Mouse (Mus musculus) heart, embryonic 12.5 days (tissue): ENCODE results near the gene Dyx1c1. TPM values are rescaled to one million over a fixed set of nuclear protein-coding genes. Genes with fewer than 3 reads are reported as not detected.

Experiments
- ATAC-seq: fragments of 200-750 bp; cut with Nextera tagmentation; 2 replicates; pipeline ENCODE4 v1.8.0; 2017; ENCODE audit warnings: moderate TSS enrichment, moderate library complexity; ENCODE audit not compliant: insufficient number of reproducible peaks, low FRiP score
- H3K27ac ChIP-seq: fragments of 300-500 bp; sonication (generic); 2 replicates; pipeline ENCODE4 v1.5.1; 2016; ENCODE audit warnings: mild to moderate bottlenecking, moderate library complexity; ENCODE audit not compliant: poor library complexity, severe bottlenecking
- H3K27me3 ChIP-seq: fragments of 300-500 bp; sonication (generic); replicated peaks from 2 replicates; pipeline ENCODE4 v1.6.1; 2016; ENCODE audit warnings: mild to moderate bottlenecking, moderate library complexity
- H3K36me3 ChIP-seq: fragments of 300-500 bp; sonication (generic); 2 replicates; pipeline ENCODE4 v1.6.1; 2016; ENCODE audit warnings: mild to moderate bottlenecking, moderate library complexity
- H3K4me1 ChIP-seq: fragments of 300-500 bp; sonication (generic); replicated peaks from 2 replicates; pipeline ENCODE4 v1.6.1; 2016; ENCODE audit warnings: mild to moderate bottlenecking
- H3K4me2 ChIP-seq: fragments of 300-500 bp; sonication (generic); 2 replicates; pipeline ENCODE4 v1.6.1; 2016; ENCODE audit warnings: mild to moderate bottlenecking, moderate library complexity
- H3K4me3 ChIP-seq: fragments of 300-500 bp; sonication (generic); 2 replicates; pipeline ENCODE4 v1.5.1; 2016; ENCODE audit warnings: mild to moderate bottlenecking
- H3K9ac ChIP-seq: fragments of 300-500 bp; sonication (generic); 2 replicates; pipeline ENCODE4 v1.6.1; 2016; ENCODE audit warnings: mild to moderate bottlenecking, moderate library complexity
- H3K9me3 ChIP-seq: fragments of 300-500 bp; sonication (generic); replicated peaks from 2 replicates; pipeline ENCODE4 v1.6.1; 2016; ENCODE audit warnings: mild to moderate bottlenecking, moderate library complexity
- WGBS: fragments of 180-500 bp; shearing (Covaris S2); methylation state at CpG from one replicate; pipeline ENCODE4 v1.1.7; 2016; 5-methylcytosine and 5-hydroxymethylcytosine counted together
- polyA plus RNA-seq: library from polyadenylated mRNA; unstranded; fragments of >200 nt; fragmentation: Nextera tagmentation; extraction: Ambion mirVana; gene quantifications from 2 replicates; pipeline ENCODE4 v1.2.1, GENCODE M21; 2016

Dyx1c1 gene
- polyA plus RNA-seq, 1 experiment from 2014 or later, result 0.73 TPM

DNA sequence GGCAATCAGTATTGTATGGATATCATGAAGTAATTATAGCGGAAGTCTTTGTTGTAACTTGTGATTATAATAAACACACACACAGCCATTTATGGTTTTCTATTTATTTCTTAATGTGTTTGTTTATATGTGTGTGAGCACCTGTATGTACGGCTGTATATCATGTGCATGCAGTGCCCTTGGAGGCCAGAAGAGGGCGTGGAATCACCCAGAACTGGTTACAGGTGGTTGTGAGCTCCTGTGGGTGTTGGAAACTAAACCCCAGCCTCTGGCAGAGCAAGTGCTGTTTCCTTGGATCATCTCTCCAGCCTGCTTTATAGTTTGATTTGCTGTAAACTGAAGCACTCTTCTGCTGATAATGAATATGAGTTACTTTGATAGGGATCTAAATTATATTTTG is 15.2 kb upstream of the Dyx1c1 start:
- Histone ChIP-seq H3K4me3 (no peak overlapping the region), H3K36me3 (peaks cover 24% of the 10 kb centered on the region), H3K4me1 (no peaks in the 10 kb centered on the region), H3K27ac (no peak overlapping the region), H3K9me3 (peaks cover 7% of the 10 kb centered on the region; the same call in 1 of the 2 replicates), H3K27me3 (no peaks in the 10 kb centered on the region), H3K9ac (no peak overlapping the region), H3K4me2 (no peak overlapping the region)
- ATAC-seq, result no peak
- WGBS, result 52% methylated on average over 3 of the region's 3 CpGs

GRCm38 (mm10) chr9:72944286-72944685 is 14.3 kb upstream of the Dyx1c1 start:
- Histone ChIP-seq H3K4me2 (no peak overlapping the region), H3K4me3 (no peak overlapping the region), H3K4me1 (no peaks in the 10 kb centered on the region), H3K27me3 (no peaks in the 10 kb centered on the region), H3K36me3 (peaks cover 24% of the 10 kb centered on the region), H3K9me3 (peaks cover 7% of the 10 kb centered on the region; the same call in 1 of the 2 replicates), H3K9ac (no peak overlapping the region), H3K27ac (no peak overlapping the region)
- 86% methylated on average over 13 of the region's 13 CpGs for whole genome bisulfite sequencing
- no peak for ATAC-seq

GRCm38 (mm10) chr9:72947010-72947409 is 11.6 kb upstream of the Dyx1c1 start:
- Histone ChIP-seq H3K27me3 (no peaks in the 10 kb centered on the region), H3K9me3 (peaks cover 7% of the 10 kb centered on the region; the same call in 1 of the 2 replicates), H3K4me2 (no peak overlapping the region), H3K36me3 (peaks cover 24% of the 10 kb centered on the region), H3K4me3 (no peak overlapping the region), H3K9ac (no peak overlapping the region), H3K4me1 (no peaks in the 10 kb centered on the region), H3K27ac (no peak overlapping the region)
- WGBS, result 88% methylated on average over 1 of the region's 1 CpGs
- ATAC-seq, result no peak

- WGBS, result 69% methylated on average over 7 of the region's 7 CpGs
- H3K4me1 ChIP-seq, result no peaks in the 10 kb centered on the region
- no peak overlapping the region for H3K9ac ChIP-seq
- no peak overlapping the region for H3K27ac ChIP-seq
- peaks cover 22% of the 10 kb centered on the region for H3K36me3 ChIP-seq
- no peak overlapping the region for H3K4me3 ChIP-seq
- no peak overlapping the region for H3K4me2 ChIP-seq
- ATAC-seq, result no peak
- peaks cover 7% of the 10 kb centered on the region; the same call in 1 of the 2 replicates for H3K9me3 ChIP-seq
- no peaks in the 10 kb centered on the region for H3K27me3 ChIP-seq
Observed at GRCm38 (mm10) chr9:72949572-72949971, 9.0 kb upstream of the Dyx1c1 start.

DNA sequence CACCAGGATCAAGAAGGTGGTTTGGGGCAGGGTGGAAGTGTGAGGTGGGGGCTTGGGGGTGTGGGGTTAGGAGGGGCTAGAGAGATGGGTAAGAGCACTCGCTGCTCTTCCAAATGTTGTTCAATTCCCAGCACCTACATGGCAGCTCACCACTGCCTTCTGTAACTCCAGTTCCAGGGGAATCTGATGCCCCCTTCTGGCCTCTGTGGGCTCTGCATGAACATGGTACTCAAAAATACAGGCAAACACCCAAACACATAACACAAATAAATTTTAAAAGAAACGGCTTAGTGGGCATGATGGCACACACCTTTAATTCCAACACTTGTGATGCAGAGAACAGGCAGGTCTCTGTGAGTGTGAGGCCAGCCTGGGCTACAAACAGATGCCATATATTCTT is 3.8 kb upstream of the Dyx1c1 start:
- Histone ChIP-seq H3K4me2 (no peak overlapping the region), H3K27me3 (no peaks in the 10 kb centered on the region), H3K36me3 (no peaks in the 10 kb centered on the region), H3K27ac (no peak overlapping the region), H3K4me3 (no peak overlapping the region), H3K9ac (no peak overlapping the region), H3K9me3 (no peaks in the 10 kb centered on the region), H3K4me1 (peaks cover 5% of the 10 kb centered on the region; the same call in 1 of the 2 replicates)
- 56% methylated on average over 2 of the region's 2 CpGs for WGBS
- no peak for ATAC-seq

- WGBS, result 22% methylated on average over 1 of the region's 1 CpGs
- no peak overlapping the region for H3K4me3 ChIP-seq
- no peaks in the 10 kb centered on the region for H3K27me3 ChIP-seq
Observed at GRCm38 (mm10) chr9:72955546-72955945, 3.0 kb upstream of the Dyx1c1 start.

DNA sequence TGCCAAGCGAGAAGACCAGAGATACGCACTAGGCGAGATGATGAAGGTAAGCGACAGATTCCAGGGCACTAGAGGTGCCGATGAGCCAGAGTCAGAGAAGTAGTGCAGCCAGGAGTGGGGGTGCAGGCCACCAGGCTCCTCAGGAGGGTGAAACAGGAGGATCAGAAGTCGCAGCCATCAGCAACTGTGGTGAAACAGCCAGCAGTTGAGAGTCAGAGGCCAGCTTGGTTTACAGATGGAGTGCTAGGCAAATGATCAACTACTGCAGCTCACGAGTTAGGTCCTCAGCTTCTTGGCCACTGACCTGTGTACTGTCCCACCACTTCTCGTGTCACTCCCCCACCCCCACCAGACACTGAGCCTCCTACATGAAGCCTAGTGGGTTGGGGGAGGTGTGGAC is 2.8 kb downstream of the Dyx1c1 start:
- ATAC-seq, result no peak
- Histone ChIP-seq H3K27me3 (no peaks in the 10 kb centered on the region), H3K4me1 (peaks cover 5% of the 10 kb centered on the region; the same call in 1 of the 2 replicates), H3K4me2 (no peak overlapping the region), H3K4me3 (no peak overlapping the region), H3K36me3 (no peaks in the 10 kb centered on the region), H3K9ac (no peak overlapping the region), H3K27ac (no peak overlapping the region), H3K9me3 (no peaks in the 10 kb centered on the region)
- WGBS, result 67% methylated on average over 8 of the region's 8 CpGs

More at GRCm38 (mm10) chr9:72955546-72955945, 3.0 kb upstream of the Dyx1c1 start:
- Histone ChIP-seq H3K36me3 (no peaks in the 10 kb centered on the region), H3K27ac (no peak overlapping the region), H3K9ac (no peak overlapping the region), H3K4me2 (no peak overlapping the region), H3K9me3 (no peaks in the 10 kb centered on the region), H3K4me1 (peaks cover 5% of the 10 kb centered on the region; the same call in 1 of the 2 replicates)
- no peak for ATAC-seq

GRCm38 (mm10) chr9:72961959-72962358 is 3.4 kb downstream of the Dyx1c1 start:
- Histone ChIP-seq H3K27ac (no peak overlapping the region), H3K4me2 (no peak overlapping the region), H3K9ac (no peak overlapping the region), H3K9me3 (no peaks in the 10 kb centered on the region), H3K4me3 (no peak overlapping the region), H3K27me3 (no peaks in the 10 kb centered on the region), H3K36me3 (no peaks in the 10 kb centered on the region), H3K4me1 (peaks cover 5% of the 10 kb centered on the region; the same call in 1 of the 2 replicates)
- 69% methylated on average over 15 of the region's 15 CpGs for WGBS
- ATAC-seq, result no peak

DNA sequence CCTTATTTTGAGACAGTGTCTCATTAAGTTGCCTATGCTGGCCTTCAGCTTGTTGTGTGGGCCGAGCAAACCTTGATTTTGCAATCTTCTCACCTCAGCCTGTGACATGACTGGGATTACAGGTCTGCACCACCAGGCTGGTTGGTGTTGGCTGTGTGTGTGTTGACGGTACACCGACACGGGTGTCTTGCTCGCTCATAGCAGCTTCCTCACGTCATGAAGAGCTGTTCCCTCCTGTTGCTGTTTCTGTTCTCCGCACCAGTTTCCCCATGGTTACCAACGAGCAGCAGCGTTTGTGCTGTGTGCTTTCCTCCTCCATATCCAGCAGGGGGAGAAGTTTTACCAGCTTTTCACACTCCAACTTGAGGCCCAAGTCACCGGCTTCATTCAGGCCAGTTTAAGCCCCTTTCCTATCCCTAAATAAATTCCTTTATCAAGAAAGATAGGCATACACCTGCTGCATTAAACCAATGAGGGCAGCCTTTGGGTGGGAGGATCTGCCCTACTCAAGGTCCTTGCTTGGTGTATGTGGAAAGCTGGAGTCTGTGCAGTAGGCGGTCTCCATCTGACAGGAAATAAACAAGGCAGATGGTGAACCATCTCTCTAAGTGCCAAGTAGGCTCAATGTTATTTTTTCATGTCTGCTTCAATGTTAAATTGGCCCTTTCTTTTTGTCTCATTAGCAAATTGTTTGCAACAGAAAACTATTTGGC is 9.9 kb downstream of the Dyx1c1 start:
- Histone ChIP-seq H3K4me2 (peak overlapping the region; percentile 34; the same call in 1 of the 2 replicates), H3K9me3 (no peaks in the 10 kb centered on the region), H3K9ac (no peak overlapping the region), H3K4me1 (no peaks in the 10 kb centered on the region), H3K4me3 (no peak overlapping the region), H3K27me3 (no peaks in the 10 kb centered on the region), H3K36me3 (no peaks in the 10 kb centered on the region), H3K27ac (no peak overlapping the region)
- WGBS, result 29% methylated on average over 11 of the region's 11 CpGs
- no peak; the same call in 1 of the 2 replicates for ATAC-seq

DNA sequence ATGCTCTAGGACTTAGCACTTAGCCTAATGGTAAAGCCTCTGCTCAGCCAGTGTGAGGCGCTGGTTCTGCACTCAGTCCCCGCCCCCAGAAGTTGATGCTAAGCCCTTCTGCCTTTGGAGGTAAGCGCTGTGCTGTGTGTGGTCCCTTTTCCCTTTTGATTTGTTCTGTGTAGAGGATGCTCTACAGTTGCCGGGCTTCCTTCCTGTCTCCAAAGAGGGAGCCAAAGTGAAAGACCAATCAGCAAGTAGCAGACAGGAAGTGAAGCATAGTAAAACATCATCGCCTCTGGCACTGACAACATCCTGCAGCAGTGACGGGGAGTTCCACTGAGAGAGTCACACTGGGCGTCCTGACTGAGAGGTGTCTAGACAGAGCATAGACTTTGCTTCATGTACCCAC is 11.3 kb downstream of the Dyx1c1 start:
- 57% methylated on average over 7 of the region's 7 CpGs for WGBS
- Histone ChIP-seq H3K4me1 (no peaks in the 10 kb centered on the region), H3K27me3 (no peaks in the 10 kb centered on the region), H3K9ac (no peak overlapping the region), H3K27ac (no peak overlapping the region), H3K4me2 (no peak overlapping the region), H3K4me3 (no peak overlapping the region), H3K36me3 (no peaks in the 10 kb centered on the region), H3K9me3 (no peaks in the 10 kb centered on the region)
- no peak for ATAC-seq

- Histone ChIP-seq H3K9me3 (no peaks in the 10 kb centered on the region), H3K36me3 (no peaks in the 10 kb centered on the region), H3K4me3 (no peak overlapping the region), H3K9ac (no peak overlapping the region), H3K27me3 (no peaks in the 10 kb centered on the region), H3K4me1 (no peaks in the 10 kb centered on the region), H3K27ac (no peak overlapping the region), H3K4me2 (no peak overlapping the region)
- WGBS, result 82% methylated on average over 5 of the region's 5 CpGs
- ATAC-seq, result no peak
Observed at GRCm38 (mm10) chr9:72972435-72972834, 13.8 kb downstream of the Dyx1c1 start.

GRCm38 (mm10) chr9:72972984-72973383 is 14.4 kb downstream of the Dyx1c1 start:
- H3K4me1 ChIP-seq, result no peaks in the 10 kb centered on the region
- H3K36me3 ChIP-seq, result no peaks in the 10 kb centered on the region
- H3K4me2 ChIP-seq, result no peak overlapping the region
- H3K9me3 ChIP-seq, result no peaks in the 10 kb centered on the region
- H3K27ac ChIP-seq, result no peak overlapping the region
- no peaks in the 10 kb centered on the region for H3K27me3 ChIP-seq
- ATAC-seq, result no peak
- no peak overlapping the region for H3K4me3 ChIP-seq
- H3K9ac ChIP-seq, result no peak overlapping the region
